Mouse (Mus musculus) 3T3-L1 (cell line): Measurements from ENCODE around the gene Nek7.

Source experiments
- DNase-seq: peaks from one replicate; pipeline ENCODE4 v3.0.0-alpha.2; 2015; ENCODE audit warnings: low read depth, low spot score

Nek7 gene

GRCm38 (mm10) chr1:138571565-138572361 is 48.2 kb downstream of the Nek7 start:
- peak; percentile 40 for DNase-seq

- peak; percentile 72 for DNase-seq
Observed at GRCm38 (mm10) chr1:138571038-138571441, 48.9 kb downstream of the Nek7 start.

- DNase-seq = no peak
Observed at GRCm38 (mm10) chr1:138568434-138569232, 51.3 kb downstream of the Nek7 start.

GRCm38 (mm10) chr1:138567946-138568345 is 52.0 kb downstream of the Nek7 start:
- no peak for DNase-seq

- no peak for DNase-seq
Observed at GRCm38 (mm10) chr1:138564677-138565076, 55.3 kb downstream of the Nek7 start.

GRCm38 (mm10) chr1:138560733-138561132 is 59.2 kb downstream of the Nek7 start:
- DNase-seq = no peak

- no peak for DNase-seq
Observed at GRCm38 (mm10) chr1:138559213-138560101, 60.5 kb downstream of the Nek7 start.

GRCm38 (mm10) chr1:138558342-138558741 is 61.6 kb downstream of the Nek7 start:
- DNase-seq = peak; percentile 45

GRCm38 (mm10) chr1:138554926-138555325 is 65.0 kb downstream of the Nek7 start:
- DNase-seq = no peak

- DNase-seq = no peak
Observed at GRCm38 (mm10) chr1:138550184-138550583, 69.8 kb downstream of the Nek7 start.

- DNase-seq = no peak
Observed at GRCm38 (mm10) chr1:138542170-138542515, 77.8 kb downstream of the Nek7 start.

- no peak for DNase-seq
Observed at GRCm38 (mm10) chr1:138541495-138542169, 78.3 kb downstream of the Nek7 start.

- no peak for DNase-seq
Observed at GRCm38 (mm10) chr1:138539713-138540112, 80.2 kb downstream of the Nek7 start.

- no peak for DNase-seq
Observed at GRCm38 (mm10) chr1:138538217-138538616, 81.7 kb downstream of the Nek7 start.

- DNase-seq = peak; percentile 69
Observed at GRCm38 (mm10) chr1:138535758-138536574, 84.0 kb downstream of the Nek7 start.

GRCm38 (mm10) chr1:138530604-138531003 is 89.3 kb downstream of the Nek7 start:
- no peak for DNase-seq

- no peak for DNase-seq
Observed at GRCm38 (mm10) chr1:138523962-138524361, 96.0 kb downstream of the Nek7 start.

- DNase-seq = no peak
Observed at GRCm38 (mm10) chr1:138518235-138518634, 101.7 kb downstream of the Nek7 start.

GRCm38 (mm10) chr1:138517360-138518099 is 102.4 kb downstream of the Nek7 start:
- no peak for DNase-seq

GRCm38 (mm10) chr1:138516946-138517345 is 103.0 kb downstream of the Nek7 start:
- DNase-seq = no peak
